Mouse (Mus musculus) neural tube, embryonic 14.5 days (tissue): ENCODE data around the gene Arl15. TPM values are rescaled to one million over a fixed set of nuclear protein-coding genes. Genes with fewer than 3 reads are reported as not detected.
A peak's percentile ranks its signal among the peaks of the same experiment; 100 is the strongest.

ENCODE experiments used
- ATAC-seq: fragments of 200-750 bp; cut with Nextera tagmentation; 2 replicates; pipeline ENCODE4 v1.8.0; 2017; ENCODE audit warnings: low read depth, mild to moderate bottlenecking, moderate TSS enrichment, moderate library complexity
- H3K27ac ChIP-seq: fragments of 300-500 bp; sonication (generic); 2 replicates; pipeline ENCODE4 v1.5.1; 2014; ENCODE audit warnings: low read depth, mild to moderate bottlenecking, control low read depth, low read length, moderate library complexity, mixed read lengths
- H3K27me3 ChIP-seq: fragments of 300-500 bp; sonication (generic); 2 replicates; pipeline ENCODE4 v1.6.1; 2014; ENCODE audit warnings: low read length; ENCODE audit not compliant: control insufficient read depth, insufficient read depth
- H3K36me3 ChIP-seq: fragments of 300-500 bp; sonication (generic); 2 replicates; pipeline ENCODE4 v1.6.1; 2014; ENCODE audit warnings: low read length, mixed read lengths; ENCODE audit not compliant: control insufficient read depth, insufficient read depth
- H3K4me1 ChIP-seq: fragments of 300-500 bp; sonication (generic); 2 replicates; pipeline ENCODE4 v1.6.1; 2014; ENCODE audit warnings: low read length; ENCODE audit not compliant: control insufficient read depth, insufficient read depth
- H3K4me2 ChIP-seq: fragments of 300-500 bp; sonication (generic); 2 replicates; pipeline ENCODE4 v1.6.1; 2014; ENCODE audit warnings: mild to moderate bottlenecking, low read depth, low read length, control low read depth
- H3K4me3 ChIP-seq: fragments of 300-500 bp; sonication (generic); 2 replicates; pipeline ENCODE4 v1.5.1; 2014; ENCODE audit warnings: low read depth, low read length, control low read depth, mixed read lengths
- H3K9ac ChIP-seq: fragments of 300-500 bp; sonication (generic); replicated peaks from 2 replicates; pipeline ENCODE4 v1.6.1; 2014; ENCODE audit warnings: low read depth, mild to moderate bottlenecking, control low read depth, low read length, mixed read lengths
- H3K9me3 ChIP-seq: fragments of 300-500 bp; sonication (generic); 2 replicates; pipeline ENCODE4 v1.6.1; 2016; ENCODE audit warnings: low read length; ENCODE audit not compliant: control insufficient read depth
- WGBS: fragments of 180-500 bp; shearing (Covaris S2); extraction: QIAGEN DNeasy Blood & Tissue Kit; methylation state at CpG from one replicate; pipeline ENCODE4 v1.1.7; 2014; 5-methylcytosine and 5-hydroxymethylcytosine counted together
- polyA plus RNA-seq: library from polyadenylated mRNA; unstranded; fragments of >200 nt; fragmentation: Nextera tagmentation; extraction: Ambion mirVana; gene quantifications from 2 replicates; pipeline ENCODE4 v1.2.1, GENCODE M21; 2014

The Arl15 gene
- polyA plus RNA-seq, 1 experiment from 2014 or later: 26.8 TPM

GRCm38 (mm10) chr13:113964945-113965344 lies 170.6 kb downstream of the Arl15 start:
- H3K4me2 ChIP-seq: no peak overlapping the region
- ATAC-seq: peak; percentile 41; the same call in 1 of the 2 replicates
- no peaks in the 10 kb centered on the region for H3K36me3 ChIP-seq
- no peaks in the 10 kb centered on the region for H3K4me1 ChIP-seq
- 84% methylated on average over 9 of the region's 9 CpGs for WGBS
- no peaks in the 10 kb centered on the region for H3K9me3 ChIP-seq
- no peaks in the 10 kb centered on the region for H3K27me3 ChIP-seq
- H3K27ac ChIP-seq: no peak overlapping the region
- H3K4me3 ChIP-seq: no peak overlapping the region
- H3K9ac ChIP-seq: no peak overlapping the region

DNA sequence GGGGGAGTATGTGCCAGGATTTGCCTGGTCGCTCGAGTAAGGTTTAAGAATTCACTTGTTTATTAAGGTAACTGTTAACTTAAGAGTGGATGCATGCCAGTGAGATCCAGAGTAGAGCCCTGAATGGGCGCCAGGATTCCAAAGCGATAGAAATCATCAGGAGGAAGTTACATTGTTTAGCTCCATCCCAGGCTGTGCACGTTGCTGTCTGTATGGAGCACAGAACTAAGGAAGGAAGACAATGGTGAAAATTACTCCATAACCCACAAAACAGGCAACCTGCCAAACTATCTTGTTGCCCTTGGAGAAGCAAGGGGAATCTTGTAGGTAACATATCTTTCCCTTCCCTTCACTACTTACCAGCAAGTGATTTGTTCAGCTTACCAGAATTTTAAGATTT lies 176.4 kb downstream of the Arl15 start:
- H3K36me3 ChIP-seq: no peaks in the 10 kb centered on the region
- H3K4me2 ChIP-seq: no peak overlapping the region
- no peaks in the 10 kb centered on the region for H3K27me3 ChIP-seq
- no peaks in the 10 kb centered on the region for H3K9me3 ChIP-seq
- ATAC-seq: no peak
- H3K27ac ChIP-seq: no peak overlapping the region
- H3K4me3 ChIP-seq: no peak overlapping the region
- no peaks in the 10 kb centered on the region for H3K4me1 ChIP-seq
- H3K9ac ChIP-seq: no peak overlapping the region
- 74% methylated on average over 5 of the region's 5 CpGs for WGBS

DNA sequence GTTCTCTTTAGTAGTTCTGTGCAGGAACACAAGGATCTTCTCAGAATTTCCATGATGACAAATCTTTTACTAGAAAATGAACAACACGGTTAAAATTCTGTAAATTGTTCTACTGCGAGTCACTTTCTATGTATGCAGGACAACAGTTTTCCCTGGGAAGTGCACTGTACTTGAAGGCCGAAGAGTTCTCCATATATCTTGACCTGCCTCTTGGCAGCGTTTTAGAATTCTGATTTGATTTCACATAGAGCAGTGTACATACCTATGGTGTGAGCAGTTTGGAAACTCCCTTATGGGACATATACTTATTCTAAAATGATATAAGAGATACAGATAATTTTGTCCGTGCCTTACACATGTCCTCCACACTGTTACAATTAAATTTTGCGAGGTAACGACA lies 178.1 kb downstream of the Arl15 start:
- ATAC-seq: no peak
- Histone ChIP-seq H3K4me1 (no peaks in the 10 kb centered on the region), H3K4me3 (no peak overlapping the region), H3K36me3 (no peaks in the 10 kb centered on the region), H3K27ac (no peak overlapping the region), H3K9me3 (no peaks in the 10 kb centered on the region), H3K27me3 (no peaks in the 10 kb centered on the region), H3K4me2 (no peak overlapping the region), H3K9ac (no peak overlapping the region)
- 90% methylated on average over 7 of the region's 7 CpGs for WGBS

GRCm38 (mm10) chr13:113974866-113975265 lies 180.6 kb downstream of the Arl15 start:
- Histone ChIP-seq H3K4me1 (no peaks in the 10 kb centered on the region), H3K27me3 (no peaks in the 10 kb centered on the region), H3K36me3 (no peaks in the 10 kb centered on the region), H3K9ac (no peak overlapping the region), H3K4me3 (no peak overlapping the region), H3K4me2 (no peak overlapping the region), H3K27ac (no peak overlapping the region), H3K9me3 (no peaks in the 10 kb centered on the region)
- no peak for ATAC-seq
- WGBS: 84% methylated on average over 1 of the region's 1 CpGs

DNA sequence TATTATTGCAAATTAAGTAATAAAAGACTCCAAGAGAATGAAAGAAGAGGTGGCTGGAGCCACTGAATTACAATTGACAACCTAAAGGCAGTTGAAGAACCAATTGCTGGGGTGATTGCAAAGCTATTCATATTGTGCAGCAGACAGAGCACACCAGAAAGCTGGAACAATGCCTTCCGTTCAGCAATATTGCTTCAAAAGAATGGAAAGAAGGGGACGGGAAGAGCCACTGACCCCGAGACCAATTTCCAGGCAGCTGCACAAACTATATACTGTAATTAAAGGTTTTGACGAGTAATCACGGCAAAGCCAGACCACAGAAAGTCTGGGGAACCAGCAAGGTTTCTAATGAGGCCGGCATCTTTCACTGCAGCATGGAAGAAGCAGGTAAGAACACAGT lies 181.4 kb downstream of the Arl15 start:
- no peak overlapping the region for H3K4me3 ChIP-seq
- no peak for ATAC-seq
- 5% methylated on average over 6 of the region's 6 CpGs for WGBS
- no peak overlapping the region for H3K4me2 ChIP-seq
- no peaks in the 10 kb centered on the region for H3K27me3 ChIP-seq
- H3K27ac ChIP-seq: no peak overlapping the region
- no peaks in the 10 kb centered on the region for H3K36me3 ChIP-seq
- no peaks in the 10 kb centered on the region for H3K9me3 ChIP-seq
- H3K4me1 ChIP-seq: no peaks in the 10 kb centered on the region
- no peak overlapping the region for H3K9ac ChIP-seq

DNA sequence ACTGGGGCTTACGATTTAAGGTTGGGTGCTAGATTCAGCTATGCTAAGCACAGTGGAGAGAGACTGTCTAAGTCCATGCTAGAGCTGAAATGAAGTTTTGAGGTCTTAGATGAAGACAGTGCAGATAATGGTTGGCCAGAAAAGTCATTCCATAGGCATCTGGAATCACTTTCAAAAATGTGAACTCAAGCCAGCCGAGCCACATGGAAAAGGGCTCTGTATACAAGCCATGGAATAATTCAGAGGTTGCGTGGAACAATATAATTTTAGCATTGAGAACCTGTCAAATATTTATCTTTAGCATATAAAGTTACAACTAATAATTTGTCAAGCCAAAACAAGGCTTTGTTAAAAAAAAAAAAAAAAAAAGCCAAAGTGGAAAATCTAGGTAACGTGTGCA lies 182.6 kb downstream of the Arl15 start:
- ATAC-seq: no peak
- H3K36me3 ChIP-seq: no peaks in the 10 kb centered on the region
- WGBS: 94% methylated on average over 4 of the region's 4 CpGs

GRCm38 (mm10) chr13:113980739-113981460 lies 186.6 kb downstream of the Arl15 start:
- Histone ChIP-seq H3K27me3 (no peaks in the 10 kb centered on the region), H3K27ac (no peak overlapping the region), H3K9ac (no peak overlapping the region), H3K36me3 (no peaks in the 10 kb centered on the region), H3K4me3 (no peak overlapping the region), H3K4me2 (no peak overlapping the region), H3K4me1 (peaks cover 9% of the 10 kb centered on the region; the same call in 1 of the 2 replicates), H3K9me3 (no peaks in the 10 kb centered on the region)
- ATAC-seq: no peak
- WGBS: 10% methylated on average over 15 of the region's 15 CpGs

More for the DNA sequence above, 182.6 kb downstream of the Arl15 start:
- Histone ChIP-seq H3K4me2 (no peak overlapping the region), H3K27ac (no peak overlapping the region), H3K4me1 (peaks cover 6% of the 10 kb centered on the region; the same call in 1 of the 2 replicates), H3K27me3 (no peaks in the 10 kb centered on the region), H3K9me3 (no peaks in the 10 kb centered on the region), H3K9ac (no peak overlapping the region), H3K4me3 (no peak overlapping the region)

GRCm38 (mm10) chr13:113981461-113982000 lies 187.2 kb downstream of the Arl15 start:
- Histone ChIP-seq H3K4me2 (no peak overlapping the region), H3K4me3 (no peak overlapping the region)
- WGBS: 6% methylated on average over 9 of the region's 9 CpGs

DNA sequence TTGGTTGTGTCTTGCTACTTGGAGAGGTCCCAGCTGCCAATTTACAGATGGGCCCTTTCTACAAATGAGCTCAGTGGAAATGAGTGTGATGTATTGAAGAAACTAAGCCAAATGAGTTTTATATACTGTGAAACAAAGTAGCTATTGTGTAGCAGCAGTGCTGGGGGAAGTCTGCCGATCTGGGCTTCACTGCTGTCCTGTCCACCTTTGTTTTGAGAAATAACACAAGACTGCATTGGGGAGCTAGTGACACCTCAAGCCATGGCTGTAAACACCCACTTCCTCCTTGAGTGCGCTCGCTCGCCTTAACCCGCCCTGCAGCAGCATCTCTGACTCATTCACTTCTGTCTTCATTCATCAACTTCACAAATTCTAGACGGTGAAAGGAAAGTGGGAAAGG lies 189.3 kb downstream of the Arl15 start:
- no peak overlapping the region for H3K27ac ChIP-seq
- H3K36me3 ChIP-seq: no peaks in the 10 kb centered on the region
- H3K9me3 ChIP-seq: no peaks in the 10 kb centered on the region
- peaks cover 9% of the 10 kb centered on the region; the same call in 1 of the 2 replicates for H3K4me1 ChIP-seq
- H3K4me2 ChIP-seq: no peak overlapping the region
- no peak overlapping the region for H3K9ac ChIP-seq
- no peak overlapping the region for H3K4me3 ChIP-seq
- ATAC-seq: no peak
- no peaks in the 10 kb centered on the region for H3K27me3 ChIP-seq
- WGBS: 21% methylated on average over 6 of the region's 6 CpGs

More at GRCm38 (mm10) chr13:113981461-113982000, 187.2 kb downstream of the Arl15 start:
- Histone ChIP-seq H3K27me3 (no peaks in the 10 kb centered on the region), H3K27ac (no peak overlapping the region), H3K9me3 (no peaks in the 10 kb centered on the region), H3K9ac (no peak overlapping the region), H3K36me3 (no peaks in the 10 kb centered on the region), H3K4me1 (peaks cover 9% of the 10 kb centered on the region; the same call in 1 of the 2 replicates)
- peak; percentile 52; the same call in 1 of the 2 replicates for ATAC-seq
